Mouse (Mus musculus): Measurements from ENCODE around the gene Cstad.

DNA sequence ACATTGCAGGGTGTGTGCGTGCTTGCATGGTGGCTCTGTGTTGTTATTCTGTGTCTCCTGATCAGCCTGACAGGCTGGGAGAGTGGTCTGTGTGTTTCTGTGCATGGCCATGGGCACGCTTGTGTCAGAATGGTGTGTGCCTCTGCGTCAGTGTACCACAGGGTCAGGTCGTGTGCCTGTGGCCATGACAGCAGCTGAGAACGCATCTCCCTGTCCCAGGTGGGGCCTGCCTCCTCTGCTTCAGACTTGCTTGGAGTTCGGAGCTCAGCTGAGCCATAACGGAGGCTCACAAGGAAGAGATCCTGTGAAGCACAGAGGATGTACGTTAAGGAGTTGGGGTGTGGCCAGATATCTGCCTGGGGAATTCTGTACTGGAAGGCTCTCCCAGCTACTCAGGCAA lies 13.1 kb downstream of the Cstad start:
- no peak for TF ChIP-seq CTCF (IDR thresholded peaks at IDR 0.05; ENCODE audit: extremely low read depth, insufficient read depth, insufficient read length, insufficient replicate concordance)
- no peak for TF ChIP-seq POLR2A (IDR thresholded peaks at IDR 0.05; ENCODE audit: low read depth, low read length)
